Mouse (Mus musculus): ENCODE data around the gene Ptn. TPM values are rescaled to one million over a fixed set of nuclear protein-coding genes. Genes with fewer than 3 reads are reported as not detected.

Ptn gene
- polyA plus RNA-seq, 1 experiment from 2014 or later: 262 TPM

- 83% methylated on average over 4 of the region's 4 CpGs for WGBS
- H3K4me1 ChIP-seq: peaks cover 26% of the 10 kb centered on the region
- DNase-seq (ENCODE audit: low spot score): no peak
- H3K9me3 ChIP-seq: no peaks in the 10 kb centered on the region
- no peaks in the 10 kb centered on the region for H3K27me3 ChIP-seq (replicated peaks; ENCODE audit: low read depth, poor library complexity, severe bottlenecking)
- H3K36me3 ChIP-seq (replicated peaks): no peaks in the 10 kb centered on the region
- H3K27ac ChIP-seq (replicated peaks): no peak overlapping the region
- H3K4me3 ChIP-seq: no peak overlapping the region
Measured at GRCm38 (mm10) chr6:36834695-36835265, 24.8 kb upstream of the Ptn start.

GRCm38 (mm10) chr6:36832681-36833080 lies 22.7 kb upstream of the Ptn start:
- H3K4me3 ChIP-seq: no peak overlapping the region
- WGBS: 78% methylated on average over 4 of the region's 4 CpGs
- 0 out of 2 replicates have a peak, but pooled peaks cover 3% of the 10 kb centered on the region for H3K9me3 ChIP-seq
- H3K36me3 ChIP-seq (replicated peaks): no peaks in the 10 kb centered on the region
- H3K27ac ChIP-seq (replicated peaks): no peak overlapping the region
- H3K4me1 ChIP-seq: peaks cover 21% of the 10 kb centered on the region
- DNase-seq (ENCODE audit: low spot score): no peak
- H3K27me3 ChIP-seq (replicated peaks; ENCODE audit: low read depth, poor library complexity, severe bottlenecking): no peaks in the 10 kb centered on the region

- 72% methylated on average over 2 of the region's 2 CpGs for WGBS
Measured at GRCm38 (mm10) chr6:36832207-36832606, 22.2 kb upstream of the Ptn start.

GRCm38 (mm10) chr6:36830371-36830925 lies 20.4 kb upstream of the Ptn start:
- no peak overlapping the region for H3K4me3 ChIP-seq
- no peak overlapping the region for H3K27ac ChIP-seq (replicated peaks)
- H3K9me3 ChIP-seq: 0 out of 2 replicates have a peak, but pooled peaks cover 4% of the 10 kb centered on the region
- no peaks in the 10 kb centered on the region for H3K36me3 ChIP-seq (replicated peaks)
- H3K27me3 ChIP-seq (replicated peaks; ENCODE audit: low read depth, poor library complexity, severe bottlenecking): no peaks in the 10 kb centered on the region
- no peak for DNase-seq (ENCODE audit: low spot score)
- H3K4me1 ChIP-seq: peaks cover 6% of the 10 kb centered on the region; the same call in 1 of the 2 replicates
- 90% methylated on average over 9 of the region's 9 CpGs for WGBS

More at GRCm38 (mm10) chr6:36832207-36832606, 22.2 kb upstream of the Ptn start:
- Histone ChIP-seq H3K4me1 (peaks cover 17% of the 10 kb centered on the region), H3K27ac (replicated peaks) (no peak overlapping the region), H3K9me3 (0 out of 2 replicates have a peak, but pooled peaks cover 3% of the 10 kb centered on the region), H3K36me3 (replicated peaks) (no peaks in the 10 kb centered on the region), H3K4me3 (no peak overlapping the region), H3K27me3 (replicated peaks; ENCODE audit: low read depth, poor library complexity, severe bottlenecking) (no peaks in the 10 kb centered on the region)
- no peak for DNase-seq (ENCODE audit: low spot score)

GRCm38 (mm10) chr6:36819784-36820050 lies 9.7 kb upstream of the Ptn start:
- Histone ChIP-seq H3K9me3 (no peaks in the 10 kb centered on the region), H3K4me3 (no peak overlapping the region), H3K27me3 (replicated peaks; ENCODE audit: low read depth, poor library complexity, severe bottlenecking) (no peaks in the 10 kb centered on the region), H3K36me3 (replicated peaks) (no peaks in the 10 kb centered on the region), H3K27ac (replicated peaks) (no peak overlapping the region), H3K4me1 (peaks cover 11% of the 10 kb centered on the region)
- no peak for DNase-seq (ENCODE audit: low spot score)

- 64% methylated on average over 8 of the region's 8 CpGs for WGBS
- peak; percentile 34 for DNase-seq (ENCODE audit: low spot score)
Measured at GRCm38 (mm10) chr6:36819019-36819783, 9.2 kb upstream of the Ptn start.

GRCm38 (mm10) chr6:36818281-36819018 lies 8.4 kb upstream of the Ptn start:
- Histone ChIP-seq H3K4me1 (peaks cover 11% of the 10 kb centered on the region), H3K27ac (replicated peaks) (no peak overlapping the region), H3K27me3 (replicated peaks; ENCODE audit: low read depth, poor library complexity, severe bottlenecking) (no peaks in the 10 kb centered on the region), H3K4me3 (no peak overlapping the region), H3K36me3 (replicated peaks) (no peaks in the 10 kb centered on the region), H3K9me3 (no peaks in the 10 kb centered on the region)
- no peak for DNase-seq (ENCODE audit: low spot score)
- WGBS: 83% methylated on average over 4 of the region's 4 CpGs

More at GRCm38 (mm10) chr6:36819019-36819783, 9.2 kb upstream of the Ptn start:
- Histone ChIP-seq H3K27me3 (replicated peaks; ENCODE audit: low read depth, poor library complexity, severe bottlenecking) (no peaks in the 10 kb centered on the region), H3K9me3 (no peaks in the 10 kb centered on the region), H3K27ac (replicated peaks) (peak overlapping the region; percentile 71; the same call in 1 of the 2 replicates), H3K4me1 (peaks cover 11% of the 10 kb centered on the region), H3K4me3 (no peak overlapping the region), H3K36me3 (replicated peaks) (no peaks in the 10 kb centered on the region)

GRCm38 (mm10) chr6:36816666-36817065 lies 6.6 kb upstream of the Ptn start:
- no peak overlapping the region for H3K27ac ChIP-seq (replicated peaks)
- DNase-seq (ENCODE audit: low spot score): no peak
- peaks cover 11% of the 10 kb centered on the region for H3K4me1 ChIP-seq
- H3K9me3 ChIP-seq: no peaks in the 10 kb centered on the region
- H3K36me3 ChIP-seq (replicated peaks): no peaks in the 10 kb centered on the region
- no peak overlapping the region for H3K4me3 ChIP-seq
- WGBS: 92% methylated on average over 3 of the region's 3 CpGs
- H3K27me3 ChIP-seq (replicated peaks; ENCODE audit: low read depth, poor library complexity, severe bottlenecking): no peaks in the 10 kb centered on the region

- no peak for DNase-seq (ENCODE audit: low spot score)
- Histone ChIP-seq H3K27ac (replicated peaks) (no peak overlapping the region), H3K4me3 (no peak overlapping the region), H3K27me3 (replicated peaks; ENCODE audit: low read depth, poor library complexity, severe bottlenecking) (no peaks in the 10 kb centered on the region), H3K9me3 (no peaks in the 10 kb centered on the region), H3K4me1 (peaks cover 12% of the 10 kb centered on the region), H3K36me3 (replicated peaks) (no peaks in the 10 kb centered on the region)
- WGBS: 85% methylated on average over 2 of the region's 2 CpGs
Measured at GRCm38 (mm10) chr6:36815992-36816391, 6.0 kb upstream of the Ptn start.

- Histone ChIP-seq H3K4me1 (peaks cover 32% of the 10 kb centered on the region), H3K27ac (replicated peaks) (no peak overlapping the region), H3K4me3 (no peak overlapping the region), H3K36me3 (replicated peaks) (no peaks in the 10 kb centered on the region), H3K9me3 (no peaks in the 10 kb centered on the region), H3K27me3 (replicated peaks; ENCODE audit: low read depth, poor library complexity, severe bottlenecking) (no peaks in the 10 kb centered on the region)
- DNase-seq (ENCODE audit: low spot score): no peak
- 74% methylated on average over 7 of the region's 7 CpGs for WGBS
Measured at GRCm38 (mm10) chr6:36812666-36813515, 2.9 kb upstream of the Ptn start.

- peak; percentile 37 for DNase-seq (ENCODE audit: low spot score)
- WGBS: 9% methylated on average over 5 of the region's 5 CpGs
- peak overlapping the region; percentile 77 for H3K4me3 ChIP-seq
- peaks cover 18% of the 10 kb centered on the region for H3K36me3 ChIP-seq (replicated peaks)
- H3K27me3 ChIP-seq (replicated peaks; ENCODE audit: low read depth, poor library complexity, severe bottlenecking): no peaks in the 10 kb centered on the region
- H3K9me3 ChIP-seq: no peaks in the 10 kb centered on the region
- H3K27ac ChIP-seq (replicated peaks): peak overlapping the region; percentile 95
- H3K4me1 ChIP-seq: peaks cover 43% of the 10 kb centered on the region
Measured at GRCm38 (mm10) chr6:36810448-36810847, 428 bp upstream of the Ptn start.

GRCm38 (mm10) chr6:36809311-36809726 lies 701 bp downstream of the Ptn start:
- DNase-seq (ENCODE audit: low spot score): peak; percentile 72
- Histone ChIP-seq H3K9me3 (no peaks in the 10 kb centered on the region), H3K4me3 (peak overlapping the region; percentile 77), H3K27me3 (replicated peaks; ENCODE audit: low read depth, poor library complexity, severe bottlenecking) (no peaks in the 10 kb centered on the region), H3K4me1 (peaks cover 44% of the 10 kb centered on the region), H3K36me3 (replicated peaks) (peaks cover 28% of the 10 kb centered on the region), H3K27ac (replicated peaks) (peak overlapping the region; percentile 95)
- 3% methylated on average over 7 of the region's 7 CpGs for WGBS
